Mouse (Mus musculus): Measurements from ENCODE around the gene Nmt1.

DNA sequence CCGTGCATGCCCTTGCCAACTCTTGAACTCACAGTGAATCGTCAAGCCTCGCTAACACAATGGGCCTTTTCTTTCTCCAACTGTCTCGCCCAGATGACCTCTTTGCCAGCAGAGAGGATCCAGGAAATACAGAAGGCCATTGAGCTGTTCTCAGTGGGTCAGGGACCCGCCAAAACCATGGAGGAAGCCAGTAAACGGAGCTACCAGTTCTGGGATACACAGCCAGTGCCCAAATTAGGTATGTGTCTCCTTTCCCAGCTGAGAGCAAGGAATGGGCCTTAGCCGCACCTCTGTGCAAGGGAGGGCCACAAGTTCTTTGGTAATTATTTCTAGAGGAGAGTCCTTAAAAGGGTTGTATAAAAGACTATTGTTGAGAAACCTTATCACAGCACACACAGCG lies 18.3 kb downstream of the Nmt1 start:
- TF ChIP-seq EP300 (IDR thresholded peaks at IDR 0.05; ENCODE audit: low read depth) (no peak), CTCF (IDR thresholded peaks at IDR 0.05; ENCODE audit: low read depth) (no peak)
